Mouse (Mus musculus): ENCODE results near the gene 4922502D21Rik.

4922502D21Rik gene

DNA sequence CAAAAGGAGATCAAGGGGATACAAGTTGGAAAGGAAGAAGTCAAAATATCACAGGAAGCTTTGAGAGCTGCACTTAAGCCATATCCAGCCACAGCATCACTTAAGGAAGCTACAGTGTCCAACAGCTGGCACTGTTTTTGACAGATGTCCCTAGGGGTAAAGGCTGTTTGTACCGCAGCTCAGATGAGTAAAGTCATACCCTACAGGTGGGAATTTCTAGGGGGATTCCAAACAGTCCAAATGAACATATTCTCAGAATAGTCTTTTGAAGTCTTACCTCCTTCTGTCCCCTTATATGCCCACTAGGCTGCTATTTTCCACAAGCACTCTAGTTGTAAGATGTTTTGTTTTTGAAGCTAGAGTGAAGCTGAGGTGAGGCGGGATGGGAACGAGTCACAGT is 19.1 kb downstream of the 4922502D21Rik start:
- DNase-seq (ENCODE audit: inconsistent ontology term) = no peak

DNA sequence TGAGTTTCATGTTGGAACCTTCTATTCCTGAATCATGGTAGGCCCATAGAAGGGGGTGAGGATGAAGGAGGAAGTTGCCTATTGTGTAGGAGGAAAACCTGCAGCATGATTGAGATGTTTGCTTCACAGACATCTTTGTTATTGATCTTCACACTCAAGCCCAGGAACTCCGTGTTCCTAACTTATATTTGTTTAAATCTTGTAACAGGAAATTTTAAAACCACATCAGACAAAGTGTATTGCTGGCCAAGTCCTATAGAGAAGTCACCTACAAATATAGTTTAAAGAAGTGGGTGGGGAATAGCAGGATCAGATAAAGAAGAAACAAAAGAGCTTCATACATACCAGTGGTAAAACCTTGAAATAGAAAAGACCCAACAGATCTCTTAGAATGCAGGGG is 27.4 kb downstream of the 4922502D21Rik start:
- no peak for DNase-seq (ENCODE audit: inconsistent ontology term)

DNA sequence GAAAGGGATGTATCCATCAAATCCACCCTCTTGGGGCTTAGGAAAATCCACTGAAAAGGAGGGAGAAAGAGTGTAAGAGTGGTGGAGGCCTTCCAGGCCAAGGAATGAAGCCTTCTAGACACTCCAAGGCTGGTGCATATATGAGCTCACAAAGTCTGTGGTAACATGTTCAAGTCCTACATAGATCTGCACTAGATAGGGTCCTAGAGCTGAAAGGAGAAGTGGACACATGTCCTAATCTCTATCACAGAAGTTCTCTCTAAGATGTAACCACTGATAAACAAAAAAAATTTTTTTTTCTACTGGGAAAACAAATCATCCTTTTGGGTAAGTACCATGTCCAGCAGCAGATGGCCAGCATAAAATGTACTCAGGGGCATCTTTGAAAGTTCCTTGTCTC is 42.9 kb downstream of the 4922502D21Rik start:
- DNase-seq (ENCODE audit: inconsistent ontology term) = no peak

DNA sequence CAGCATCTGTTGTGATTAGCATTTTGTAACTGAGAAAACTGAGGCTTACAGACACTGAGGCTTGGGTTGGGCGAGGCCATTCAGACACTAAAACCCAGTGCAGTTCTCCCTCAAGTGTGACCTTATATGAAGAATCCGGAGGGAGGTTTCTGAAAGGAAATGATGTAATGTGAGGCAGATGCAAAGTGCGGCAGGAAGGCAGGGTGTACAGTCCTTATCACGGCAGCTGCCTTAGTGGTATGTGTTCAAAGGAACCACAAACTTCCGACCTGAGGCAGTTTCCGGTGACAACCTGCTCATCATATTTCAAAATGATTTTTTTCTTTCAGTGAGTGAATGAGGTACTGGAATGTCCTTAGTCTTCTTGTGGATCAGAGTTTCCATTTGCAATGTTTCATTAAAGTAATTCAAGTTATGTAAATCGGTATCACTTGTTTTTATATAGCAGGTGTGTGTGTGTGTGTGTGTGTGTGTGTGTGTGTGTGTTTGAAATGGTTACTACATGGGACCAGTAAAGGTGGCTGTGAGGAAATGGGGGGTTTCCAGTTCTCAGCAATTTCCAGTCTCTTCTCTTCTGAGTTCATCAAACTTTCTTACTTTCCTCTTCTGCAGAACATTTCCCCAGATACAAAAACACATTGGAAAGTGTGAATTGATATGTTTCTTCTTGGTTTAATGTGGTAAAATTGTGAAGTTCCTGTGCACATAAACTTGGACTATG is 47.1 kb downstream of the 4922502D21Rik start:
- no peak for DNase-seq (ENCODE audit: inconsistent ontology term)

DNA sequence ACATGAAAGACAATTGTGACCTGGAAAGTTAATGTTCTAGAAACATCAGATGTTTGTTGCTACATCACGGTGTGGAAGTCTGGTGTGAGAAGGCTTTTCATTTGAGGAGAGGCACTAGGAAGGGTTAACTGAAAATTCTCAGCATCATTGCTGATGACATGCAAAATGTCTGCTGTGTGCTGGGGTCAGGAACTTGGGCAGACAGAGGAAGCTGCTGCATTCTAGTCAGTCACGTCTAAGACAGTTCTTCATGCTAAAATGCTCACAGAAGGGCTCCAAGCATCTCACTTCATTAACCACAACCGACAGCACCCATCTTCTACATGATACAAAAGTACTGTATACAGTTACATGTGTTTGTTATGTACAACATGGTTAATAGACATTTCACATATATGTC is 48.3 kb downstream of the 4922502D21Rik start:
- DNase-seq (ENCODE audit: inconsistent ontology term) = no peak

DNA sequence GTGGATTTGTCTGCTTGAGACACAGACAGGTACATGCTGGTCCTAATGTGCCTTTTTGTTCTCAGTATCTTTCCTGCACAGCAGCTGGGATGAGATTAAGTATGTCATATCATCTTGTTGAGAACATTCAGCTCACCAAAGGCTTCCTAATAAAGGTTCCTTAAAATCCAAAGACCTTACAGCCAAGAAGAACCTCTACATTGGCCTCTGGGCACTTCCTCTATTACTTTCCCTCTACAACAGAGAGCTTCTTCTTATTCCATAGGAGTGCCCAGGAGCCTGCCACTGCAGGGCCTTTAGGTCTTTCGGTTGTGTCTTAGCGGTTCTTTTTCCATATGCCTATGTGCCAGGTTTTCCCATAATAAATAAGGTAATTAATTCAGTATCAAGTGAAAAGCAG is 55.1 kb downstream of the 4922502D21Rik start:
- no peak for DNase-seq (ENCODE audit: inconsistent ontology term)

DNA sequence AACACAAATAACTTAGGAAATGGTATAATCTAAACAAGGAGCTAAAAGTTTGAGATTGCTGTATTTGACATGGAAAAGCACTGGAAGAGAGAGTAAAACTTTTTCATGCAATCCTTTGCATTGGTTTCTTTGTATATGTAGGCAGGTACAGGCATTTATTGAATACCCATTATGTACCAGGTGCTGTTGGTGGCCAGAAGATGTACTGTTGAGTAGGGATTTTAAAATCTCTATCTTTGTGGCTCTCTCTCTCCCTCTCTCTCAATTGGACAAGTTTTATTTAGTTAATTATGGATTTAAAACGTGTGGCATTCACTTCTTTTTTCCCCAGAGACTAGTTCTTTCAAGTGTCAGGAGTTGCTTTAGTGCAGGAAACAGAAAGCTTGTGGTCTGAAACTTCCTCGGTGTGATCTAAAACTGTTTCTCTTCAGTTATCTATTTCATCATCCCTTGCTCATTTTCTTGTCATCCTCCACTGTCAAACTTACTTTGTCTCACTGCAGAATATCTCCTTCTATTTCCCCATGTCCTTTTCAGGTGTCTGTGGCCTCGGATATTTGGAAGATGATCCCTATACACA is 55.9 kb downstream of the 4922502D21Rik start:
- DNase-seq (ENCODE audit: inconsistent ontology term) = no peak

DNA sequence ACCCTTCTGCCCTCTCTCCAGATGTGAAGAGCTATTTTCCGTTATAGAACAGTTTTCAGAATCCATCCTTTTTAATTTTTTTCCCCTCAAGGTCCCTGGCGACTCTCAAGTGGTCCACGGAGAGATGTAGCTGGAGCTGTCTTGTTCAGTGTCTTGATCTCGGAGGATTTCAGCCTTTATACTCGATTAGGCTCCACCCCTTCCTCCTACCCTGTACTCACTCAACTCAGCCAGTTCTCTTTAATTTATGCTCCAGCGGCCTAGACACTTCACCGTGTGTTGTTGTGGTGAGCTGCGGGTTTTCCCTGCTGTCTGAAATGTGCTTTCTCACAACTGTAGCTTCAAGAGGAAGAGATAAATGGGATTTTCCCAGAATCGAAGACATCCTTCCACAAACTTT is 56.4 kb downstream of the 4922502D21Rik start, which contains the start of gene Cd69:
TSS of gene Cd69 (minus strand) at position 217 of the 400 bp plus-strand sequence.
- DNase-seq (ENCODE audit: inconsistent ontology term) = no peak

DNA sequence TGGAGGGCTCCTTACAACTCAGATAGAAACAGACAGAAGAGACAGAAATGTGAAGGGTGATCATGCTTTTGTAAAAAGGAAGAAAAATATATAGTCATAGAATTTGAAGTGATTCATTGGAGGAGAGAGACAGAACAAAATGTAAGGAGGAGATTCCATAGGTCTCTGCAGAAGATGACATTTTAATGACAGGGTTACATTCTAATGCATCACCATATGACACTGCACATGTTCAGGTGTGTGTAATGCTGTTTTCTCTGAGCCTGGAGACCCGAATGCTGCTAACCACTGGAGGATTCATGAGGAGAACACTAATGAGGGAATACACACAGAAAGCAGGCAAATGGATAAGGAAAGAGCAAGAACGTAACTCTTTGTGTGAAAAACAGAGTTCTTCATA is 57.1 kb downstream of the 4922502D21Rik start:
- DNase-seq (ENCODE audit: inconsistent ontology term) = no peak

DNA sequence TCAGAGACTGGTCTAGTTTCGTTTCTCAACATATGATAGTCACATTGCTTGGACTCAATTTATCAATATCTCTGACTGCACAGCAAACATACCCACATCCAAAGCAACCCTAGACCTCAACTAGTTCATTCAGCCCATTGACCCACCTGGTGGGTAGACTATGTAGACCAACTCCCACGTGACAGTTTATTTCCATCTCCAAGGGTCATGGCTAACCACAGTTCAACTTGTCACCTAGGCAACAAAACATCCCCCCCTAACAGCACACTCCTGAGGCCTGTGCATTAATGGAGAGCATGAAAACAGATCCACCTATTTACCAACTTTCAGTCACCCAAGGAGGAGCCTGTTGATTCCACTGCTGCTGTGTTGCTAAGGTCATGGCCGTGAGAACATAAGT is 57.9 kb downstream of the 4922502D21Rik start:
- no peak for DNase-seq (ENCODE audit: inconsistent ontology term)
